Mouse (Mus musculus) central nervous system, embryonic 18 days (tissue): ENCODE measurements around the gene Actrt1. TPM values are rescaled to one million over a fixed set of nuclear protein-coding genes. Genes with fewer than 3 reads are reported as not detected.

Experiments used
- polyA plus RNA-seq: library from polyadenylated mRNA; depleted of rRNA; stranded (reverse); fragments of >200 nt; gene quantifications from 2 replicates; pipeline ENCODE4 v1.2.3, GENCODE M21; 2012; rRNA removed

Gene Actrt1
- not detected in 2 replicates for polyA plus RNA-seq

GRCm38 (mm10) chrX:46328707-46329106 lies at the start of gene Actrt1:
TSS of gene Actrt1 (plus strand) at chrX:46329007.

